Comparison of ENCODE assay signal across 1 mouse cellular context in genomic region chr1:183220796-183221718, GRCm38 (mm10).
TF ChIP-seq lines count a peak whose summit lies in the region.

Gene Disp1, minus strand, starts transcription at chr1:183221522.

TF ChIP-seq in CH12.LX, 34 proteins besides CTCF, POLR2A, EP300 and RAD21 (continued from another document):
- TF ChIP-seq USF1 (IDR thresholded peaks at IDR 0.05; ENCODE audit: low read depth, low read length) (no peak), BHLHE40 (IDR thresholded peaks at IDR 0.05; ENCODE audit: low read depth, low read length) (peak; percentile 55), ZNF384 (IDR thresholded peaks at IDR 0.05; ENCODE audit: low read depth, low read length) (no peak), RCOR1 (conservative IDR thresholded peaks at IDR 0.05; ENCODE audit: low read depth, low read length) (no peak), UBTF (IDR thresholded peaks at IDR 0.05; ENCODE audit: low read depth, low read length) (peak; percentile 68; the same call in 1 of the 2 replicates), TCF12 (IDR thresholded peaks at IDR 0.05; ENCODE audit: low read depth, low read length) (peak; percentile 83), ZC3H11A (IDR thresholded peaks at IDR 0.05; ENCODE audit: low read depth, low read length) (no peak), MYC (IDR thresholded peaks at IDR 0.05; ENCODE audit: low read depth, low read length) (0 out of 2 replicates have a peak, but pooled peaks have one; percentile 26), PAX5 (IDR thresholded peaks at IDR 0.05; ENCODE audit: low read length) (no peak), MAX (IDR thresholded peaks at IDR 0.05; ENCODE audit: low read length) (peak; percentile 61), ELF1 (IDR thresholded peaks at IDR 0.05; ENCODE audit: low read depth, low read length) (peak; percentile 87), NELFE (IDR thresholded peaks at IDR 0.05; ENCODE audit: low read depth, low read length) (peak; percentile 83), USF2 (conservative IDR thresholded peaks at IDR 0.05; ENCODE audit: low read depth, low read length) (no peak), TBP (conservative IDR thresholded peaks at IDR 0.05; ENCODE audit: low read depth, low read length) (0 out of 2 replicates have a peak, but pooled peaks have one; percentile 53), CHD2 (IDR thresholded peaks at IDR 0.05; ENCODE audit: low read length) (no peak), CHD1 (IDR thresholded peaks at IDR 0.05; ENCODE audit: low read depth, low read length) (no peak), JUN (IDR thresholded peaks at IDR 0.05; ENCODE audit: insufficient read depth, low read depth, low read length) (no peak), ZMIZ1 (IDR thresholded peaks at IDR 0.05; ENCODE audit: low read depth, low read length) (no peak), JUND (conservative IDR thresholded peaks at IDR 0.05; ENCODE audit: low read depth, low read length) (no peak), ZKSCAN1 (IDR thresholded peaks at IDR 0.05; ENCODE audit: borderline replicate concordance, low read depth, low read length) (no peak), KAT2A (IDR thresholded peaks at IDR 0.05; ENCODE audit: insufficient replicate concordance, low read length) (peak; percentile 47; the same call in 1 of the 2 replicates), SMC3 (IDR thresholded peaks at IDR 0.05; ENCODE audit: low read depth, low read length) (no peak), POLR2AphosphoS2 (IDR thresholded peaks at IDR 0.05; ENCODE audit: low read depth, low read length) (no peak), HCFC1 (IDR thresholded peaks at IDR 0.05; ENCODE audit: low read depth, low read length) (peak; percentile 74)
TF ChIP-seq in CH12.LX: peak in this region for 11.
